Mouse (Mus musculus) bone marrow macrophage, adult 2 months (primary cell): ENCODE results near the gene Nfil3. TPM values are rescaled to one million over a fixed set of nuclear protein-coding genes. Genes with fewer than 3 reads are reported as not detected.

Source experiments
- H3K27ac ChIP-seq: 2 replicates; pipeline ENCODE4 v1.5.1; 2012; ENCODE audit warnings: low read depth, low read length; ENCODE audit not compliant: insufficient read depth
- H3K4me1 ChIP-seq: 2 replicates; pipeline ENCODE4 v1.6.1; 2012; ENCODE audit warnings: low read length; ENCODE audit not compliant: control insufficient read depth, insufficient read depth
- H3K4me3 ChIP-seq: 2 replicates; pipeline ENCODE4 v1.5.1; 2012; ENCODE audit warnings: mild to moderate bottlenecking, low read length, moderate library complexity; ENCODE audit not compliant: insufficient read depth
- CTCF ChIP-seq: IDR thresholded peaks from 2 replicates; pipeline ENCODE4 v1.5.1; 2012; ENCODE audit warnings: low read depth, mild to moderate bottlenecking, low read length, moderate library complexity
- POLR2A ChIP-seq: IDR thresholded peaks from 2 replicates; pipeline ENCODE4 v1.6.1; 2012; ENCODE audit warnings: mild to moderate bottlenecking, low read depth, low read length, borderline replicate concordance
- polyA plus RNA-seq: library from polyadenylated mRNA; stranded (reverse); fragments of >200 nt; gene quantifications from 2 replicates; pipeline ENCODE4 v1.2.4, GENCODE M21; 2012; ENCODE audit not compliant: missing spikeins, insufficient read depth, insufficient read length

Nfil3 gene
- polyA plus RNA-seq, 1 experiment, result 11.7 TPM

GRCm38 (mm10) chr13:52921966-52922365 is 58.9 kb downstream of the Nfil3 start:
- Histone ChIP-seq H3K4me1 (no peaks in the 10 kb centered on the region), H3K4me3 (no peak overlapping the region), H3K27ac (no peak overlapping the region)
- TF ChIP-seq CTCF (no peak), POLR2A (no peak)

DNA sequence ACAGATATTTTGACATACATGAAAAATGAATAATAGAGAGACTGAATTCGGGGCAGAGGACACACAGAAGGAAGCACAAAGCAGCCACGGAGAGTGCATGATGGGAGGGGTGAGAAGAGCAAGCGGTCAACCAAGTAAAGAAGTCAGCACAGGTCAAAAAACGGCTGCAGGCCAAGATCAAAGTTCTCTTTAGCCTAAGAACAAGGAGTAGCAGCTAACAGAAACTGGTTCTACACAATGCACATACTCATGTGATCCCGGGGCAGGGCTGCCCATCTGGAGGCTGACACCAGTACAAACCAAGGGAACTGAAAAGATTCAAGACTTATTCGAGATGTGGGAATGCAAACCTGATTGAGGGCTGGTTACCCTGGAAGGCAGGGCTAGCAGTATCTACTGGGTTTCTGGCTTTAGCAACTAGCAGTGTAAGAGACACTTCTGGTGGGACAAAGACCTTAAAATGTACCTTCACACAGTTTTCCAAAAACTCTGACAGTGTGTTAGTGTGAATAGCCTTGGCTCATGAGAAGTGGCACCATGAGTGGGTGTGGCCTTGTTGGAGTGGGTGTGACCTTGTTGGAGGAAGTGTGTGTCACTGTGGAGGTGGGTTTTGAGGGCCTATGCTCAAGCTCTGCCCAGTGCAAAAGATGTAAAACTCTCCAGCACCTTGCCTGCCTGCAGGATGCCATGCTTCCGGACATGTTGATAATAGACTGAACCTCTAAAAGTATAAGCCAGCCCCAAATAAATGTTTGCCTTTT is 59.6 kb downstream of the Nfil3 start:
- H3K4me1 ChIP-seq, result no peaks in the 10 kb centered on the region
- no peak for TF ChIP-seq POLR2A
- TF ChIP-seq CTCF, result no peak
- no peak overlapping the region for H3K27ac ChIP-seq
- H3K4me3 ChIP-seq, result no peak overlapping the region

DNA sequence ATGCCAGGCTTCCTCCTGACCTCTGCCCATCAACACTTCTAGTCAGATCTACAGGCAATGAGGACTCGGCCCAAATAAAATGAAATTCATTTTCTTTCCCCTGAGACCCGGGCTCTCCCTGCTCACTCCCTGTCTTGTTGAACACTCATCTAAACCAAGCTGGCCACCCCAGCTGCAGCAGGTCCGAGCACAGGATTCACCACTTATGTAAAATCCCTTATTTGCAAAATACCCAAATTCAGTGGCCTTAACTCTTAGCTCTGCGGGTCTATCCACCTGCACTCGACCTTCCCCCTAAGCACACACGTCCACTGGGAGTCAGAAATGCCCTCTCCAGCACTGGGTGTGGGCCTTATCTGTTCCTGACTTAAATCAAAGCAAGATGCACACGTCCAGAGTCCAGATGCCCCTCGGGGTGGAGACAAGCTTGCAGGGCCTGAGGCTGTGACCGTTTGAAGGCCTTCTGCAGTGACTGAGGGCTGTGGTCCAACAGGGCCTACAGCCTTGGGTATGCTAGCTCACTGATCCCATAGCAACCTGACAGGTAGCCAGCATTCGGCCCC is 61.0 kb downstream of the Nfil3 start:
- Histone ChIP-seq H3K27ac (no peak overlapping the region), H3K4me3 (no peak overlapping the region), H3K4me1 (peaks cover 4% of the 10 kb centered on the region; the same call in 1 of the 2 replicates)
- TF ChIP-seq CTCF, result no peak
- TF ChIP-seq POLR2A, result no peak

DNA sequence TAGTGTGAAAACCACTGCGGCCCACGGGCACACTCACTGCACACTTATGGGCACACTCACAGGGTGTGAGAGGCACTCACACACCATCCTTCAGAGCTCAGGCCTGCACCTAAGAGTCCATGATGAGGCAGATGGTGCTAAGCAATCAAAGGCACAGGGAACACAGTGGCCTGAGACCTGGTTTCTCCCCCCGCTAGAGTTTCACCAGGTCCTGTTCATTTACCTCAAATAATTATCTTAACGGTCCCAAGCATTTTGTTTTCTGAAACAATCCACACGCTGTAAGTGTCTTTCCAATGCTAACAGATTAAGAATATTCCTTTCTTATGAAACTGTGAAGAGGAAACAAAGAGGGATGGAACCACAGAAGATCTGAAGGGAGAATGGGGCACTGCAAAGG is 62.5 kb downstream of the Nfil3 start:
- no peak overlapping the region for H3K27ac ChIP-seq
- H3K4me1 ChIP-seq, result peaks cover 14% of the 10 kb centered on the region
- H3K4me3 ChIP-seq, result no peak overlapping the region
- TF ChIP-seq POLR2A (no peak), CTCF (no peak)

Other genes starting within 250 kb of the Nfil3 start
- gene Auh, start 51.4 kb downstream of the Nfil3 start, polyA plus RNA-seq, result 39.3 and 41.6 TPM in 2 replicates